In genomic region chr1:153679147-153679546, GRCm38 (mm10) we compare ENCODE assay signal across 10 mouse cellular contexts. TPM values are rescaled to one million over a fixed set of nuclear protein-coding genes. Genes with fewer than 3 reads are reported as not detected.
DNase-seq lines count a peak whose midpoint lies in the region; ATAC-seq lines count a peak whose summit lies in the region.
"Had no signal": no experiment of that assay in that cellular context is flagged by ENCODE, and none has a peak within 500 bp of the region (broad histone marks: within the 10 kb centered on the region; RNA-seq: fewer than 3 reads in every experiment).

No protein-coding gene starts in this region.

- no peak overlapping the region for H3K4me2 ChIP-seq in kidney, embryonic 16.5 days (replicated peaks; ENCODE audit: low read depth, low read length)

- H3K27me3 ChIP-seq in kidney, embryonic 16.5 days (ENCODE audit: insufficient read depth, low read length), result no peaks in the 10 kb centered on the region

- WGBS in kidney, embryonic 16.5 days, result 57% methylated on average over 10 of the region's 10 CpGs

- no peak overlapping the region for H3K27ac ChIP-seq in kidney, embryonic 16.5 days (ENCODE audit: low read length)

- no peak overlapping the region for H3K4me3 ChIP-seq in kidney, embryonic 16.5 days (ENCODE audit: low read length)
- H3K4me3 ChIP-seq: erythroblast, embryonic 14.5 days had no signal

- no peaks in the 10 kb centered on the region for H3K9me3 ChIP-seq in kidney, embryonic 16.5 days (ENCODE audit: low read length)

- H3K36me3 ChIP-seq in kidney, embryonic 16.5 days (ENCODE audit: insufficient read depth, low read length), result no peaks in the 10 kb centered on the region

- peak; percentile 89 for DNase-seq in kidney, adult 11 months
- peak; percentile 93 for DNase-seq in cerebellum, adult 11 months
- peak; percentile 22 to 49 for DNase-seq in gastrocnemius, adult 8-10 months (ENCODE audit: low spot score in 2 of 2)
- DNase-seq in layer of hippocampus, postnatal 14 days (ENCODE audit: low spot score in 2 of 2), result peak; percentile 41 to 63
- DNase-seq in lung, postnatal 36 days, result peak; percentile 62
- DNase-seq in thymus, postnatal 4 days, result no peak
- DNase-seq in thymus, postnatal 10 days (ENCODE audit: low spot score in 2 of 2), result no peak

- no peak for ATAC-seq in kidney, embryonic 16.5 days (ENCODE audit: low FRiP score, low TSS enrichment)

- H3K9ac ChIP-seq in kidney, embryonic 16.5 days (replicated peaks; ENCODE audit: low read length), result no peak overlapping the region

- H3K4me1 ChIP-seq in kidney, embryonic 16.5 days (ENCODE audit: insufficient read depth, low read length), result 0 out of 2 replicates have a peak, but pooled peaks cover 3% of the 10 kb centered on the region

RNA-seq across cellular contexts. Expression of gene Rgs8, which starts 26.3 kb away (rescaled TPM):
- polyA plus RNA-seq in kidney, embryonic 16.5 days (2015; fragmentation: Nextera tagmentation; extraction: Ambion mirVana), result 0.16 and 0.31 TPM in 2 replicates
- total RNA-seq in gastrocnemius, adult 8-10 months (2022), result not detected
- 10 to 100 TPM; 51.8 to 53.0 TPM for total RNA-seq in layer of hippocampus, postnatal 14 days (2021)
- total RNA-seq: MEL had no signal
- polyA plus RNA-seq: erythroblast, embryonic 14.5 days had no signal

Comparison
In these comparisons a context has a peak if more than half of its experiments do, and no peak if none do; other contexts are left out.
1. DNase-seq: peak in kidney, adult 11 months (single experiment), cerebellum, adult 11 months (single experiment), gastrocnemius, adult 8-10 months (2 of 2), layer of hippocampus, postnatal 14 days (2 of 2) and lung, postnatal 36 days (single experiment); none in thymus, postnatal 4 days (single experiment) and thymus, postnatal 10 days (0 of 2).
2. RNA of gene Rgs8, which starts 26.3 kb away (total RNA-seq): 51.8 to 53.0 TPM in layer of hippocampus, postnatal 14 days; not detected in gastrocnemius, adult 8-10 months; every median in the first group is over 10 times any median in the second.